Mouse (Mus musculus): ENCODE results near the gene Fhit. TPM values are rescaled to one million over a fixed set of nuclear protein-coding genes. Genes with fewer than 3 reads are reported as not detected.
A peak's percentile ranks its signal among the peaks of the same experiment; 100 is the strongest.

Gene Fhit
- polyA plus RNA-seq, 1 experiment from 2014 or later = 6.9 TPM

DNA sequence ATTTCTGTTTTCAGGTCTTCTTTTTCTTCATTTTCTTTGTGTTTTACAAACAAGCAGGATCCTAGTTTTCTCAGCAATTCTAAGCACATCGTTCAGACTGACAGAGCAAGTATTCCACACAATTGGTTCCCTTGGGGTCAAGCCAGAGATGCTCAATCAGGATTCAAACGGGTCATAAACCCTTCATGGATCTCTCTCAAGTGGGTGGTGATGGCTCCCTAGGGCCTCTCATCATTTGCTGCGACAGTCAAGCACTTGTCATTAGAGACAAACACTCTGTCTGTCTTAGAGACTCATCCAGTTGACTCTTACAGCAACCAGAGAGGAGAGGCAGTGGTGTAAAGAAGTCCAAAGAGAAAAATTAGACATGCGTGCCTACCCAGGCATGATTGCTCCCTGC, 948.6 kb downstream of the Fhit start:
- WGBS = 6% methylated on average over 4 of the region's 4 CpGs
- Histone ChIP-seq H3K4me3 (ENCODE audit: low read depth, low read length) (no peak overlapping the region), H3K36me3 (ENCODE audit: control insufficient read depth, insufficient read depth, low read length) (no peaks in the 10 kb centered on the region), H3K27ac (ENCODE audit: low read depth, low read length) (no peak overlapping the region), H3K4me1 (ENCODE audit: control insufficient read depth, insufficient read depth, low read length) (0 out of 2 replicates have a peak, but pooled peaks cover 6% of the 10 kb centered on the region), H3K27me3 (ENCODE audit: control insufficient read depth, insufficient read depth, low read length) (no peaks in the 10 kb centered on the region), H3K9ac (replicated peaks; ENCODE audit: low read depth, low read length) (no peak overlapping the region), H3K9me3 (ENCODE audit: control insufficient read depth, low read length) (no peaks in the 10 kb centered on the region), H3K4me2 (ENCODE audit: low read depth, low read length) (no peak overlapping the region; the same call in 1 of the 2 replicates)
- ATAC-seq (ENCODE audit: low read depth) = peak; percentile 94

- WGBS = 65% methylated on average over 5 of the region's 5 CpGs
Measured at GRCm38 (mm10) chr14:10211184-10211583, 950.7 kb downstream of the Fhit start.

DNA sequence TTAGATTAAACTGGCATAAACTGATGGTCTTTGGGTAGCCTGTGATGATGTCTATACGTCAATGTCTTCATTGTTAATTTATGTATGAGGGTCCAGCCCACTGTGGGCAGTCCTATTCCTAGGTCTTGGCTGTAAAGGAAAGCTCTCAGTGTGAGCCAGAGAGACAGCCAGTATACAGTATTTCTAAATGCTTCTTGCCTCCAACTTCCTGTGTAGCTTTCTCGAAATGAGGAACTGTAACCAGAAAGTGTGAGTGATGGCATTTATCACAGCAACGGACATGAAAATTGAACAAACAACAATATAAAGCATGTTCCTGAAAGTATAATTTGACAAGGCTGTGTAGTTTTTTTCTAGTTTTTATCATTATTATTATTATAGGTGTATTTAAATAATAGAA, 952.8 kb downstream of the Fhit start:
- Histone ChIP-seq H3K9me3 (ENCODE audit: control insufficient read depth, low read length) (no peaks in the 10 kb centered on the region), H3K4me3 (ENCODE audit: low read depth, low read length) (no peak overlapping the region), H3K4me1 (ENCODE audit: control insufficient read depth, insufficient read depth, low read length) (0 out of 2 replicates have a peak, but pooled peaks cover 6% of the 10 kb centered on the region), H3K27me3 (ENCODE audit: control insufficient read depth, insufficient read depth, low read length) (no peaks in the 10 kb centered on the region), H3K27ac (ENCODE audit: low read depth, low read length) (no peak overlapping the region), H3K9ac (replicated peaks; ENCODE audit: low read depth, low read length) (no peak overlapping the region), H3K4me2 (ENCODE audit: low read depth, low read length) (no peak overlapping the region), H3K36me3 (ENCODE audit: control insufficient read depth, insufficient read depth, low read length) (no peaks in the 10 kb centered on the region)
- whole genome bisulfite sequencing = 90% methylated on average over 3 of the region's 3 CpGs
- ATAC-seq (ENCODE audit: low read depth) = no peak

More at GRCm38 (mm10) chr14:10211184-10211583, 950.7 kb downstream of the Fhit start:
- H3K4me1 ChIP-seq (ENCODE audit: control insufficient read depth, insufficient read depth, low read length) = 0 out of 2 replicates have a peak, but pooled peaks cover 6% of the 10 kb centered on the region
- H3K4me2 ChIP-seq (ENCODE audit: low read depth, low read length) = no peak overlapping the region
- no peak overlapping the region for H3K9ac ChIP-seq (replicated peaks; ENCODE audit: low read depth, low read length)
- H3K4me3 ChIP-seq (ENCODE audit: low read depth, low read length) = no peak overlapping the region
- H3K27ac ChIP-seq (ENCODE audit: low read depth, low read length) = no peak overlapping the region
- H3K36me3 ChIP-seq (ENCODE audit: control insufficient read depth, insufficient read depth, low read length) = no peaks in the 10 kb centered on the region
- no peaks in the 10 kb centered on the region for H3K9me3 ChIP-seq (ENCODE audit: control insufficient read depth, low read length)
- ATAC-seq (ENCODE audit: low read depth) = no peak
- no peaks in the 10 kb centered on the region for H3K27me3 ChIP-seq (ENCODE audit: control insufficient read depth, insufficient read depth, low read length)

- no peak overlapping the region for H3K27ac ChIP-seq (ENCODE audit: low read depth, low read length)
- H3K9me3 ChIP-seq (ENCODE audit: control insufficient read depth, low read length) = no peaks in the 10 kb centered on the region
- H3K4me2 ChIP-seq (ENCODE audit: low read depth, low read length) = no peak overlapping the region
- no peaks in the 10 kb centered on the region for H3K36me3 ChIP-seq (ENCODE audit: control insufficient read depth, insufficient read depth, low read length)
- no peak for ATAC-seq (ENCODE audit: low read depth)
- 91% methylated on average over 5 of the region's 5 CpGs for WGBS
- no peak overlapping the region for H3K9ac ChIP-seq (replicated peaks; ENCODE audit: low read depth, low read length)
- no peak overlapping the region for H3K4me3 ChIP-seq (ENCODE audit: low read depth, low read length)
- no peaks in the 10 kb centered on the region for H3K4me1 ChIP-seq (ENCODE audit: control insufficient read depth, insufficient read depth, low read length)
- H3K27me3 ChIP-seq (ENCODE audit: control insufficient read depth, insufficient read depth, low read length) = no peaks in the 10 kb centered on the region
Measured at GRCm38 (mm10) chr14:10205699-10206098, 956.1 kb downstream of the Fhit start.

DNA sequence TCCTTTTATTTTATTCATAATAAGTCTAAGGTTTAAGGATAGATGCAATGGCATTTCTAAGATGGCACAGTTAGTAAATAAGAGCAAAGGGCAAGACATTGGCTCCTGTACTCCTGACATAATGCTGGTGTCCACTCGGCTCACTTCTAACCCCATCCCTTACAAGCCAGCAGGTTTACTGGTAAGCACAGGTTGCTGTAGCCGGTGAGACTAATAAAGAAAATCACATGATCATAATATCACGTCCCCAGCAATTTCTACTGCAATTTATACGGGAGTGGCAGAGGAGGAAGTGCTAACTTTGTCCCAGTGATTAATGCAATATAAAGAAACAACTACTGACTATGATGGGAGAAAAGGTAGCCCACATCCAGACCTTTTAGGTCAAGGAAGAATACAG, 956.5 kb downstream of the Fhit start:
- Histone ChIP-seq H3K4me3 (ENCODE audit: low read depth, low read length) (no peak overlapping the region), H3K27me3 (ENCODE audit: control insufficient read depth, insufficient read depth, low read length) (no peaks in the 10 kb centered on the region), H3K9me3 (ENCODE audit: control insufficient read depth, low read length) (no peaks in the 10 kb centered on the region), H3K4me1 (ENCODE audit: control insufficient read depth, insufficient read depth, low read length) (no peaks in the 10 kb centered on the region), H3K4me2 (ENCODE audit: low read depth, low read length) (no peak overlapping the region), H3K9ac (replicated peaks; ENCODE audit: low read depth, low read length) (no peak overlapping the region), H3K36me3 (ENCODE audit: control insufficient read depth, insufficient read depth, low read length) (no peaks in the 10 kb centered on the region), H3K27ac (ENCODE audit: low read depth, low read length) (no peak overlapping the region)
- 84% methylated on average over 4 of the region's 4 CpGs for WGBS
- no peak for ATAC-seq (ENCODE audit: low read depth)

GRCm38 (mm10) chr14:10194130-10194529, 967.7 kb downstream of the Fhit start:
- no peak overlapping the region for H3K4me2 ChIP-seq (ENCODE audit: low read depth, low read length)
- no peak for ATAC-seq (ENCODE audit: low read depth)
- no peak overlapping the region for H3K27ac ChIP-seq (ENCODE audit: low read depth, low read length)
- no peak overlapping the region for H3K4me3 ChIP-seq (ENCODE audit: low read depth, low read length)
- no peak overlapping the region for H3K9ac ChIP-seq (replicated peaks; ENCODE audit: low read depth, low read length)
- no peaks in the 10 kb centered on the region for H3K36me3 ChIP-seq (ENCODE audit: control insufficient read depth, insufficient read depth, low read length)
- H3K27me3 ChIP-seq (ENCODE audit: control insufficient read depth, insufficient read depth, low read length) = no peaks in the 10 kb centered on the region
- no peaks in the 10 kb centered on the region for H3K9me3 ChIP-seq (ENCODE audit: control insufficient read depth, low read length)
- WGBS = 91% methylated on average over 5 of the region's 5 CpGs
- H3K4me1 ChIP-seq (ENCODE audit: control insufficient read depth, insufficient read depth, low read length) = no peaks in the 10 kb centered on the region

- Histone ChIP-seq H3K27me3 (ENCODE audit: control insufficient read depth, insufficient read depth, low read length) (no peaks in the 10 kb centered on the region), H3K4me3 (ENCODE audit: low read depth, low read length) (no peak overlapping the region), H3K36me3 (ENCODE audit: control insufficient read depth, insufficient read depth, low read length) (no peaks in the 10 kb centered on the region), H3K27ac (ENCODE audit: low read depth, low read length) (no peak overlapping the region), H3K4me1 (ENCODE audit: control insufficient read depth, insufficient read depth, low read length) (no peaks in the 10 kb centered on the region), H3K9ac (replicated peaks; ENCODE audit: low read depth, low read length) (no peak overlapping the region), H3K9me3 (ENCODE audit: control insufficient read depth, low read length) (no peaks in the 10 kb centered on the region), H3K4me2 (ENCODE audit: low read depth, low read length) (no peak overlapping the region)
- no peak for ATAC-seq (ENCODE audit: low read depth)
- 47% methylated on average over 2 of the region's 2 CpGs for WGBS
Measured at GRCm38 (mm10) chr14:10171761-10172160, 990.1 kb downstream of the Fhit start.

DNA sequence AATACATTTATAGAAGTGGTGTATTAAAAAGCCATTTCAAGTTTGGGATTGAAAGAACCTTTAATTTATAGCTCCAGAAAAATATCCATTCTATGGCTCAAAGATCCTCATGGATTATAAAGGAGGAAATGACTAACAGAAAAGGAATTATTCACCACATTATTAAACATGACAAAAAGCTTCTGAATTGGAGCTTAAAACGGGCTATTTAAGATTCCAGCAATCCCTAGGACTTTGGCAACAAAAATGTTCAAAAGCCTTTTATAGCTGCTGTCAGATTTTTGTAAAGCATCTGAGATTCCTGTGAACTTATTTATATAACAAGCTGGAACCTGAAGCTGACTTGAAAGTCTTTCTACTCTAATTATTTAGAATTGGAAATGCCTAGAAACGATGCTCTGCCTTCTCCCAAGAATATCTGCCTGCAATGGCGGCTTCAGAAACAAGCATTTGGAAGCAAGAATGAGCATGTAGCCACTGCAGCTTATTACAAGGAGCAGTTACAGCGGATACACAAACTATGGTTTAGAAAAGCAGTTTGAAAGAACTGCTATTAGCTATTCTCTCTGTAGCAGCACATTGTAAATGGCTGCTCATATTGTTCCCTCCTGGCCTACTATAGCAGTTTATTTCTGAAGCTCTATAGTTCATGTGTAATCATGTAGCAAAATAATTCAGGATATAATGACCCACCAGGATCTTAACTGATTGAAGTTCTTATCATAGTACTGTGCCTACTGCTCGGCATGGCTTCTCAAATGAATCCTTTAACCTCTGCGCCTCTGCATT, 995.0 kb downstream of the Fhit start:
- 68% methylated on average over 6 of the region's 6 CpGs for WGBS

DNA sequence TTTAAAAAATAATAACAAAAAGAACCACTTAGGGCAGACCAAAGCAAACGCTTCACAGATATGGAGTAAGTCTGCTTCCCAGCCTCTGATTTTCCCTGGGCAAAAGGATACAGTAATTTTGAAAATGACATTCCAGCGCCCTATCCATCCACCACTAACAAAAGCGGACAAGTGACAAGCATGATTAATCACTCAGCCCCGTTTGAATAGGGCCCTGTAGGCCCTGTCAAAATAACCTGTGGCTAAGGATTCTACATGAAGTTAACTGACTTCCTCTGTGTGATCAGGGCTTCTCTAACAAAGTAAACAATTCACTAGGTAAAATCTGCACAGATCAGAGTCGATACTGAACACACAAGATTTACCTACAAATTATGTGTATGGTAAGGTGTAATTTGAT, 1012.0 kb downstream of the Fhit start:
- Histone ChIP-seq H3K4me3 (ENCODE audit: low read depth, low read length) (no peak overlapping the region), H3K27me3 (ENCODE audit: control insufficient read depth, insufficient read depth, low read length) (no peaks in the 10 kb centered on the region), H3K27ac (ENCODE audit: low read depth, low read length) (no peak overlapping the region), H3K36me3 (ENCODE audit: control insufficient read depth, insufficient read depth, low read length) (no peaks in the 10 kb centered on the region), H3K9me3 (ENCODE audit: control insufficient read depth, low read length) (no peaks in the 10 kb centered on the region), H3K9ac (replicated peaks; ENCODE audit: low read depth, low read length) (no peak overlapping the region), H3K4me2 (ENCODE audit: low read depth, low read length) (no peak overlapping the region), H3K4me1 (ENCODE audit: control insufficient read depth, insufficient read depth, low read length) (no peaks in the 10 kb centered on the region)
- 37% methylated on average over 5 of the region's 5 CpGs for WGBS
- no peak for ATAC-seq (ENCODE audit: low read depth)

More for the DNA sequence above, 995.0 kb downstream of the Fhit start:
- no peak for ATAC-seq (ENCODE audit: low read depth)
- Histone ChIP-seq H3K9ac (replicated peaks; ENCODE audit: low read depth, low read length) (no peak overlapping the region), H3K27me3 (ENCODE audit: control insufficient read depth, insufficient read depth, low read length) (no peaks in the 10 kb centered on the region), H3K4me2 (ENCODE audit: low read depth, low read length) (no peak overlapping the region), H3K36me3 (ENCODE audit: control insufficient read depth, insufficient read depth, low read length) (no peaks in the 10 kb centered on the region), H3K9me3 (ENCODE audit: control insufficient read depth, low read length) (no peaks in the 10 kb centered on the region), H3K27ac (ENCODE audit: low read depth, low read length) (no peak overlapping the region), H3K4me1 (ENCODE audit: control insufficient read depth, insufficient read depth, low read length) (no peaks in the 10 kb centered on the region), H3K4me3 (ENCODE audit: low read depth, low read length) (no peak overlapping the region)
